Mouse (Mus musculus): ENCODE results near the gene Gm10447.

The Gm10447 gene

GRCm38 (mm10) chr11:53456474-53457371 is at the start of gene Gm10447, which contains the start of gene Shroom1:
Gene Gm10447 (minus strand): TSS chr11:53457110.
Gene Shroom1 (plus strand): TSS chr11:53457205.
- DNase-seq (ENCODE audit: low read depth, low spot score): no peak

- DNase-seq (ENCODE audit: low read depth, low spot score): no peak
Measured at GRCm38 (mm10) chr11:53505026-53505663, 48.2 kb upstream of the Gm10447 start.

GRCm38 (mm10) chr11:53504376-53504775 is 47.5 kb upstream of the Gm10447 start:
- DNase-seq (ENCODE audit: low read depth, low spot score): no peak

GRCm38 (mm10) chr11:53503738-53504137 is 46.8 kb upstream of the Gm10447 start:
- DNase-seq (ENCODE audit: low read depth, low spot score): no peak

GRCm38 (mm10) chr11:53502039-53502765 is 45.3 kb upstream of the Gm10447 start:
- DNase-seq (ENCODE audit: low read depth, low spot score): no peak

- no peak for DNase-seq (ENCODE audit: low read depth, low spot score)
Measured at GRCm38 (mm10) chr11:53500569-53500968, 43.7 kb upstream of the Gm10447 start.

- no peak for DNase-seq (ENCODE audit: low read depth, low spot score)
Measured at GRCm38 (mm10) chr11:53496946-53497345, 40.0 kb upstream of the Gm10447 start.

GRCm38 (mm10) chr11:53495417-53495816 is 38.5 kb upstream of the Gm10447 start:
- DNase-seq (ENCODE audit: low read depth, low spot score): no peak

GRCm38 (mm10) chr11:53493243-53493955 is 36.5 kb upstream of the Gm10447 start:
- DNase-seq (ENCODE audit: low read depth, low spot score): no peak

- no peak for DNase-seq (ENCODE audit: low read depth, low spot score)
Measured at GRCm38 (mm10) chr11:53491954-53492401, 35.1 kb upstream of the Gm10447 start.

- DNase-seq (ENCODE audit: low read depth, low spot score): no peak
Measured at GRCm38 (mm10) chr11:53489421-53489820, 32.5 kb upstream of the Gm10447 start.

GRCm38 (mm10) chr11:53489007-53489406 is 32.1 kb upstream of the Gm10447 start:
- no peak for DNase-seq (ENCODE audit: low read depth, low spot score)

- no peak for DNase-seq (ENCODE audit: low read depth, low spot score)
Measured at GRCm38 (mm10) chr11:53486822-53487594, 30.1 kb upstream of the Gm10447 start.

- no peak for DNase-seq (ENCODE audit: low read depth, low spot score)
Measured at GRCm38 (mm10) chr11:53486351-53486750, 29.4 kb upstream of the Gm10447 start.

- no peak for DNase-seq (ENCODE audit: low read depth, low spot score)
Measured at GRCm38 (mm10) chr11:53485719-53486118, 28.8 kb upstream of the Gm10447 start.

GRCm38 (mm10) chr11:53483159-53483891 is 26.4 kb upstream of the Gm10447 start:
- no peak for DNase-seq (ENCODE audit: low read depth, low spot score)

- no peak for DNase-seq (ENCODE audit: low read depth, low spot score)
Measured at GRCm38 (mm10) chr11:53481088-53481730, 24.3 kb upstream of the Gm10447 start.

- DNase-seq (ENCODE audit: low read depth, low spot score): no peak
Measured at GRCm38 (mm10) chr11:53479783-53480301, 22.9 kb upstream of the Gm10447 start, which contains the start of the genes Gm9945 and Sowaha. Gene Gm9945 (plus strand): TSS chr11:53480166. Gene Sowaha (minus strand): TSS chr11:53480274.
